Mouse (Mus musculus) heart, adult 2 months (tissue): Measurements from ENCODE around the gene Grin1. TPM values are rescaled to one million over a fixed set of nuclear protein-coding genes. Genes with fewer than 3 reads are reported as not detected.

Experiments used
- DNase-seq, 2 experiments: peaks; one replicate each; pipeline ENCODE4 v3.0.0; 2021
- H3K27ac ChIP-seq: fragments of 200-600 bp; 2 replicates; pipeline ENCODE4 v1.8.1; 2022
- H3K27me3 ChIP-seq: fragments of 200-500 bp; 2 replicates; pipeline ENCODE4 v1.6.1; 2012; ENCODE audit warnings: mild to moderate bottlenecking, low read length, inconsistent platforms, mixed read lengths; ENCODE audit not compliant: control insufficient read depth, insufficient read depth
- H3K36me3 ChIP-seq: fragments of 200-500 bp; 2 replicates; pipeline ENCODE4 v1.6.1; 2012; ENCODE audit warnings: low read length, inconsistent platforms; ENCODE audit not compliant: control insufficient read depth, insufficient read depth
- H3K4me1 ChIP-seq: fragments of 200-500 bp; 2 replicates; pipeline ENCODE4 v1.6.1; 2011; ENCODE audit warnings: low read length; ENCODE audit not compliant: control insufficient read depth, insufficient read depth
- H3K4me3 ChIP-seq: fragments of 200-600 bp; 2 replicates; pipeline ENCODE4 v1.8.1; 2022
- H3K79me2 ChIP-seq: fragments of 200-500 bp; replicated peaks from 2 replicates; pipeline ENCODE4 v1.6.1; 2012; ENCODE audit warnings: mild to moderate bottlenecking, inconsistent platforms, low read length, moderate library complexity, mixed read lengths; ENCODE audit not compliant: control insufficient read depth, insufficient read depth
- H3K9ac ChIP-seq: fragments of 200-500 bp; 2 replicates; pipeline ENCODE4 v1.6.1; 2012; ENCODE audit warnings: low read depth, mild to moderate bottlenecking, control low read depth, inconsistent platforms, low read length, mixed read lengths
- CTCF ChIP-seq: fragments of 200-600 bp; IDR thresholded peaks from 2 replicates; pipeline ENCODE4 v1.8.1; 2022; ENCODE audit warnings: antibody characterized with exemption, mild to moderate bottlenecking, moderate library complexity
- EP300 ChIP-seq: fragments of 200-500 bp; IDR thresholded peaks from 2 replicates; pipeline ENCODE4 v1.6.1; 2011; ENCODE audit warnings: low read depth, low read length, control low read depth; ENCODE audit not compliant: insufficient read depth
- POLR2A ChIP-seq: fragments of 200-500 bp; IDR thresholded peaks from 2 replicates; pipeline ENCODE4 v1.6.1; 2011; ENCODE audit warnings: mild to moderate bottlenecking, low read depth, low read length, control low read depth; ENCODE audit not compliant: insufficient read depth
- WGBS: fragments of 180-500 bp; shearing (Covaris S2); methylation state at CpG from one replicate; pipeline ENCODE4 v1.1.7; 2018; 5-methylcytosine and 5-hydroxymethylcytosine counted together
- intact Hi-C: fragments of 180-260 bp; cut with DNase I; formaldehyde crosslinking; loops from one replicate; pipeline ENCODE4 v1.15.1; 2025
- polyA plus RNA-seq: library from polyadenylated mRNA; depleted of rRNA; stranded (reverse); fragments of >200 nt; gene quantifications from 2 replicates; pipeline ENCODE4 v1.2.3, GENCODE M21; 2012
- total RNA-seq, 2 experiments: library from RNA; stranded (reverse); gene quantifications; 2 replicates each; pipeline ENCODE4 v1.2.3; 2021

Gene Grin1
- total and polyA plus RNA-seq, 3 experiments = 0.41 TPM; not detected in 2

GRCm38 (mm10) chr2:25273010-25273409, 46.0 kb downstream of the Grin1 start:
- intact Hi-C loops = loop anchor here (5.0 kb wide), 2 partner anchors 46 to 59 kb away; partner anchors contain the start of gene Man1b1
- 20% methylated on average over 16 of the region's 16 CpGs for WGBS
- Histone ChIP-seq H3K4me1 (peaks cover 5% of the 10 kb centered on the region), H3K79me2 (0 out of 2 replicates have a peak, but pooled peaks cover 2% of the 10 kb centered on the region), H3K9ac (peak overlapping the region; percentile 76), H3K36me3 (no peaks in the 10 kb centered on the region; the same call in 1 of the 2 replicates), H3K27me3 (no peaks in the 10 kb centered on the region), H3K27ac (peak overlapping the region; percentile 95), H3K4me3 (peak overlapping the region; percentile 93)
- TF ChIP-seq CTCF (no peak), EP300 (no peak)
- DNase-seq = no peak

GRCm38 (mm10) chr2:25272515-25272914, 46.5 kb downstream of the Grin1 start:
- 0 out of 2 replicates have a peak, but pooled peaks cover 2% of the 10 kb centered on the region for H3K79me2 ChIP-seq
- peaks cover 5% of the 10 kb centered on the region for H3K4me1 ChIP-seq
- no peaks in the 10 kb centered on the region; the same call in 1 of the 2 replicates for H3K36me3 ChIP-seq
- intact Hi-C loops = loop anchor here (1.0 to 5.0 kb wide), 3 partner anchors 17 to 60 kb away; partner anchors contain the start of genes Man1b1 and Tmem203
- WGBS = under 1% methylated on average over 22 of the region's 29 CpGs
- no peak for TF ChIP-seq POLR2A
- TF ChIP-seq EP300 = no peak
- TF ChIP-seq CTCF = no peak
- no peaks in the 10 kb centered on the region for H3K27me3 ChIP-seq
- no peak for DNase-seq
- peak overlapping the region; percentile 76 for H3K9ac ChIP-seq
- peak overlapping the region; percentile 93 for H3K4me3 ChIP-seq
- H3K27ac ChIP-seq = peak overlapping the region; percentile 95

- DNase-seq = peak; percentile 97 to 99
- TF ChIP-seq POLR2A = peak; percentile 88
- TF ChIP-seq CTCF = peak; percentile 61
- TF ChIP-seq EP300 = peak; percentile 83
- Histone ChIP-seq H3K4me3 (peak within 1 kb of the TSS; percentile 93), H3K4me1 (peaks cover 9% of the 10 kb centered on the region), H3K36me3 (no peaks in the 10 kb centered on the region; the same call in 1 of the 2 replicates), H3K27me3 (no peaks in the 10 kb centered on the region), H3K27ac (peak within 1 kb of the TSS; percentile 95), H3K9ac (peak within 1 kb of the TSS; percentile 86), H3K79me2 (0 out of 2 replicates have a peak, but pooled peaks cover 2% of the 10 kb centered on the region)
- under 1% methylated on average over 55 of the region's 55 CpGs for WGBS
- intact Hi-C loops = loop anchor here (1.0 to 5.0 kb wide), 3 partner anchors 17 to 60 kb away; partner anchors contain the start of genes Man1b1 and Tmem203
Measured at GRCm38 (mm10) chr2:25271827-25272511, 47.0 kb downstream of the Grin1 start, which contains the start of the genes Ssna1 and Anapc2. Ssna1 (minus strand) TSS chr2:25272438. Anapc2 (plus strand) TSS chr2:25272478.

GRCm38 (mm10) chr2:25267746-25268309, 51.2 kb downstream of the Grin1 start:
- no peaks in the 10 kb centered on the region for H3K36me3 ChIP-seq
- 0 out of 2 replicates have a peak, but pooled peaks cover 2% of the 10 kb centered on the region for H3K79me2 ChIP-seq
- peaks cover 23% of the 10 kb centered on the region for H3K4me1 ChIP-seq
- no peak for TF ChIP-seq POLR2A
- no peak for TF ChIP-seq CTCF
- no peak for TF ChIP-seq EP300
- intact Hi-C loops = loop anchor here (2.0 kb wide), 1 partner anchor 73 kb away; no protein-coding TSS in a partner anchor
- WGBS = 79% methylated on average over 4 of the region's 4 CpGs
- H3K27ac ChIP-seq = no peak overlapping the region; the same call in 1 of the 2 replicates
- no peak overlapping the region for H3K9ac ChIP-seq
- DNase-seq = no peak
- no peaks in the 10 kb centered on the region for H3K27me3 ChIP-seq
- H3K4me3 ChIP-seq = no peak overlapping the region

GRCm38 (mm10) chr2:25267241-25267640, 51.7 kb downstream of the Grin1 start:
- no peaks in the 10 kb centered on the region for H3K36me3 ChIP-seq
- H3K4me3 ChIP-seq = no peak overlapping the region
- H3K79me2 ChIP-seq = no peaks in the 10 kb centered on the region
- peak overlapping the region; percentile 67 for H3K27ac ChIP-seq
- TF ChIP-seq CTCF = no peak
- no peak for TF ChIP-seq EP300
- TF ChIP-seq POLR2A = no peak
- no peak for DNase-seq
- intact Hi-C loops = loop anchor here (2.0 kb wide), 1 partner anchor 72 kb away; no protein-coding TSS in a partner anchor
- peaks cover 23% of the 10 kb centered on the region for H3K4me1 ChIP-seq
- H3K9ac ChIP-seq = 0 out of 2 replicates have a peak overlapping the region, but pooled peaks have one; percentile 10
- no peaks in the 10 kb centered on the region for H3K27me3 ChIP-seq

GRCm38 (mm10) chr2:25266720-25267119, 52.3 kb downstream of the Grin1 start:
- H3K27me3 ChIP-seq = no peaks in the 10 kb centered on the region
- peak; percentile 55 to 67 for DNase-seq
- H3K4me1 ChIP-seq = peaks cover 23% of the 10 kb centered on the region
- H3K9ac ChIP-seq = no peak overlapping the region
- 16% methylated on average over 2 of the region's 2 CpGs for WGBS
- H3K36me3 ChIP-seq = no peaks in the 10 kb centered on the region
- H3K4me3 ChIP-seq = no peak overlapping the region
- intact Hi-C loops = loop anchor here (2.0 kb wide), 1 partner anchor 72 kb away; no protein-coding TSS in a partner anchor
- TF ChIP-seq EP300 (no peak), CTCF (no peak), POLR2A (no peak)
- no peaks in the 10 kb centered on the region for H3K79me2 ChIP-seq
- H3K27ac ChIP-seq = peak overlapping the region; percentile 67
